Mouse (Mus musculus) ES-Bruce4 (cell line): Measurements from ENCODE around the gene G3bp2.

ENCODE experiments used
- CTCF ChIP-seq: IDR thresholded peaks from one replicate; pipeline ENCODE4 v1.8.1; 2011; ENCODE audit warnings: low read depth, low read length
- POLR2A ChIP-seq: IDR thresholded peaks from one replicate; pipeline ENCODE4 v1.8.1; 2011; ENCODE audit warnings: low read length; ENCODE audit not compliant: insufficient read depth

DNA sequence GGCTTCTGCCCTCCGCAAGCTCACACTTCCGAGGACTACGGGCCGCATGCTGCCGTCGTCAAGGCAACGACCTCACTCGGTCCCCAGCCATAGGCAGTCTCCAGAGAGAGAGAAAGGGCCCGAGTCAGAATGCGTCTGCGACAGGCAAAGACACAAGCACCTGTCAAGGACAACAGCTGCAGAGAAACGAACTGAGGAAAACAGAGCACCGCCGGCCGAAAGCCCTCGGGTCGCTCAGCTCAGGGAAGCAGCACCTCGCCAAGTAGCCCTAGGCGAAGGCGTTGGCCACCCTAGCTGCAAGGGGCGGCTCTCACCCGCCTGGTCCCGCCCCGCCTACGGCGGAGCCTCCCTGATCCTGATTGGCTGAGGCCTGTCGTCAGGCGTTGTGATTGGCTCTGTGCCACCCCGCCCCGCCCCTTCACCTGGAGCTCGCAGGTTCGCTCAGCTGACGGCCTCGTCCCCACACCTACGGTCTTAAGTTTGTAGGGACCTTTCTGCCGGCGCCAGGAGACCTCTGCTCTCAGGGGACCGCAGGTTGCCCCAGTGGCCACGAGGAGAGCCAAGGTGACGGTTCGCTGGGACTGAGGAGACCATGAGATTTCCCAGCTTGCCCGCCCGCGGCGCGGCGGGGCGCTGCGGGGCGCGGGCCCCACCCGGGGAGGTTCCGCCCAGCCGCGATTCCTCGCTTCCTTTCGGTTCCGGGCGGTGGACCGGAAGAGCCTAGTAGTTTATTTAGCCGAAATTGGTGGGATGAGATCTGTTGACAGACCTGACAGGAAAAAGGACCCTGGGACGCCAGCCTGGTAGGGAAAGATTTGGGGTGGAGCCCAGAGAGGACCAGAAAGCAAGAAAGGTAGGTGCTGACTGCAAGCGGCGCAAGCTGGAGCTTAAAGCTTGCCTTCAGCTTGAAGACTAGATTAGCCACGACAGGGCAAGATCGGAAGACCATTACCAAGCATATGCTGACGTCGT is 40.9 kb downstream of the G3bp2 start:
- TF ChIP-seq POLR2A (no peak), CTCF (no peak)
